Mouse (Mus musculus): ENCODE results near the gene Mad2l2.

Mad2l2 gene

GRCm38 (mm10) chr4:148140098-148141011, 10.2 kb downstream of the Mad2l2 start:
- peak; percentile 31 for DNase-seq (ENCODE audit: extremely low read depth, low read depth, low spot score)

GRCm38 (mm10) chr4:148143721-148144120, 13.5 kb downstream of the Mad2l2 start:
- DNase-seq (ENCODE audit: extremely low read depth, low read depth, low spot score) = no peak

DNA sequence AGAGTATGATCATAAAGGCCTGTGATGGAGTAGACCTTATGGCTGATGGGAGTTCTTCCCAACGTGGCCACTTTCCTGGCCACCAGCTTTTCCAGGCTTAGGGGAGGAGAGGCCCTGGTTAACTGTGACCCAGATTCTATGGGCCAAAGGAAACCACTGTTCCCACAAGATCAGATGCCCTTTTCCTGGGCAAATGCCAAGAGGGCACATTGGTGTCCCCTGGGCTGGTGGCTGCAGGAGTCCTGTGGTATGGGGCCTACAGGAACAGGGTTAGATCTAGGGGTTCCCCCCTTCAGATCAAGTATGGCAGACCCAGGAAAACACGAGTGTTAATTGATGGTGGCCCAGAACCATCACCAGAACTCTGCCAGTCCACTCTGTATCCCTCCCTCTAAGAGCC, 17.5 kb downstream of the Mad2l2 start:
- DNase-seq (ENCODE audit: extremely low read depth, low read depth, low spot score) = no peak

DNA sequence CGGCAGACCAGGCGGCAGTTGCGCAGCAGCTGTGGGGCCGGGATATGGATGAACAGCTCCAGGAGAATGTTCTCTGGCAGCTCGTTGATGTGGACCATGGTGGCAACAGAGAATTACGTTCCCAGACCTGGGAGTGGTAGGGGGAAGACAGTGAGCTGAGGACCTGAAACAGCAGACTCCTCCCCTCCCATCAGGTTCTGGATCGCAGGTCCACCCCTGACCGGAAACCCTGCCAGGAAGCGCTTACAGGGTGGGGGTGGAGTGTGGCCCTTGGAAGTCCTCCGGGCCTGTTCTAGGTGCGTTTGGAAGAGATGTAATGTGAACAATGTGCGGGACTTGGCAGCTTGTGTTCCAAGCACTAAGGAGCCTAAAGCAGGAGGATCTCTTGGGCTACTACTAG, 19.4 kb downstream of the Mad2l2 start:
- no peak for DNase-seq (ENCODE audit: extremely low read depth, low read depth, low spot score)

DNA sequence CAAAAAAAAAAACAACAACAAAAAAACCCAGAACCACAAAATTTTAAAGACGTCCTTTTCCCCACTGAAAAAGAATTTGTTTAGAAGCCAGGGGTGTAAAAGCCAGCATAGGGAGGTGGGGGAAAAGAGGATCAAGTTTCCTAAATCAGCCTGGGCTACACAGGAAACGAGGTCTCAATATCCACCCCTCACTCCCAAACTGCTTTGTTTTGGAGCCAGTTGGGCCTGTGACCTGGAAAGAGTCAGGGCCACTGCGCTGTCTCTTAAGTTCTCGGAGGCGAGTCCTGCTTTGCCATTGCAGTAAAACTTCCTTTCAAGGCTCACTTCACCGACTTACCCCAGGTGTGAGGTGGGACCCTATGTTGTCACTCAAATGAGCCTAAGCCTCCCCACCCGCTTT, 20.1 kb downstream of the Mad2l2 start:
- DNase-seq (ENCODE audit: extremely low read depth, low read depth, low spot score) = no peak

DNA sequence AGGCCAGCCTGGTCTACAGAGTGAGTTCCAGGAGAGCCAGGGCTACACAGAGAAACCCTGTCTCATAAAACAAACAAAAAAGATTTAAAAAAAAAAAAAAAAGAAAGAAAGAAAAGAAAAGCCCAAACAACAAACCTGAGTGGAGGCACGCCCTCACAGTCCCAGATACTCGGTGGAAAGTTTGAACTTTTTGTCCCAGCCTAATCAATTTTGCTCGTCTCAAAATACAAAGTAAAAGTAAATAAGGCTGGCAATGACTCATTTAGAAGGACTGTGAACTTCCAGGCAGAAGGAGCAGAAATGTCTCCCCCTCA, 20.7 kb downstream of the Mad2l2 start:
- DNase-seq (ENCODE audit: extremely low read depth, low read depth, low spot score) = no peak

DNA sequence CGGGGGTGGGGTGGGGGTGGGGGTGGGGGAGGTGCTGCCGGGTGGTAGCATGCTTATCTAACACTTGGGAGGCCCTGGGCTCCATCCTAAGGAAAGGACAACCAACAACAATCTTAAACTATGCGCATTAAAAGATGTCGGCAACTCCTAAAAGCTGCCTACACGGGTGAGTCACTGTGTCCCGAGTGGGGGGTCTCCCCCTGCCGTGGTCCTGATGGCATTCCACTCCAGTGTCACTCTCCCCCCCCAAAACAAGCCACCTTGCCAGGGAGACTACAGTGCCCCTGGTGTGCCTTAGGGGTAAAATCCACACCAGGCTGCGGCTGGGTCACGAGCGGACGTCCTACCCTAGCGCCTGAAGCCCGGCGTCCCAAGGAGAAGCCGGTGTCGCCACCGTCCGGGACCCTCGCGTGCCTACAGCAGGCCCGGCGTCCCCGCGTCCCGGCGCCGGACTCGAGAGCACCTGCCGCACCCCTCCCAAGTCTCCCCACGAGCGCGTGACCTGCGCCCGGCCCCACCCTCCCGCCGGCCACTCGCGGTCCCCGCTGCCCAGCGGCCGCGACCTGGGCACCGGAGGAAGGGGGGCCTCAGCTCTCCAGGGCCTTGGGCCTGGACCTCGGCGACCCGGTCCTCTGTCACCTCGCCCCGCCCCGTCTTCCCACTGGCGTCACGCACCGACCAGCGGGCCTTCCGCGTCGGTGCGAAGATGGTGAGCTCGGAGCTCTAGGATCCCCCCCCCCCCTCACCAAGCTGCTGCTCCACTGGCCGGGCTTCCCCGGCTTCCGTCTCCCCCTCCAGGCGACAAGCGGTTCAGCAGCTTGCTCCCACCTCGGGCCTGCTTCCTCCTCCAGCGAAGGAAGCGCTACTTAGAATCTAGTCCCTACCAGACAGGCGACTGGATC, 21.3 kb downstream of the Mad2l2 start, which contains the start of gene Fbxo6:
Gene Fbxo6, minus strand, starts transcription at position 874 of the 902 bp plus-strand sequence.
- no peak for DNase-seq (ENCODE audit: extremely low read depth, low read depth, low spot score)

DNA sequence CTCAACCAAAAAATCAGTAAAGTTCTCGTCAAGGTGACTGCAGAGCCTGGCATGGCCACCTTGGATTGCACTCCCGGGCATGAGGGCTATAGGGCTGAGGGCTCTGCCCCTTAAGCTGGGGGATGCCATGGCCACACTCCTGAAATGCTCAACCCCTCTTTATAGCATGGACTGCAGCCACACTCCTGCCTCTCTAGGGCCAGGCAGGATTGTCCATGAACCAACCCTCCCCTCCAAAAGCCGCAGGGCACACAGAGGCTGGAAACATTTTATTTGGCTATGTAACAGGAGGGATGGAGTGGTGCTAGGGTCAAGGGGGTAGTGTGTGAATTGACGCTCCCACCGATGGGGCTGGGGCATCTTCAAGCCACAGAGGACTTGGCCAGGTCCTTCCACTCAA, 22.4 kb downstream of the Mad2l2 start:
- no peak for DNase-seq (ENCODE audit: extremely low read depth, low read depth, low spot score)

- DNase-seq (ENCODE audit: extremely low read depth, low read depth, low spot score) = no peak
Observed at GRCm38 (mm10) chr4:148154006-148154405, 23.8 kb downstream of the Mad2l2 start.

DNA sequence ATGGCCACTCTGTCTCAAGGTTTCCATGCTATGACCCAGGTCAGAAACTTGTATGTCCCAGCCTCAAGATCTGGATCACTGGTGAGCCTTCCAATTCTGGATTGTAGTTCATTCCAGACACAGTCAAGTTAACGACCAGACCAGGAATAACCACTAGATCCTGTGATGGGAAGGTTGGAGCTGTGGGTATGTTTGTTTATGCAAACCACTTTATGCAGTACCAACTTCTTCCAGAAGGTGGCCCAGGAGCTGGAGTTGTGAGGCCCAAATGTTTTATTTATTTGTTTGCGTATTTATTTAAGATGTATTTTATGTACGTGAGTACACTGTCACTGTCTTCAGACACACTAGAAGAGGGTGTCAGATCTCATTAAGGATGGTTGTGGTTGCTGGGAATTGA, 24.8 kb downstream of the Mad2l2 start:
- DNase-seq (ENCODE audit: extremely low read depth, low read depth, low spot score) = no peak

DNA sequence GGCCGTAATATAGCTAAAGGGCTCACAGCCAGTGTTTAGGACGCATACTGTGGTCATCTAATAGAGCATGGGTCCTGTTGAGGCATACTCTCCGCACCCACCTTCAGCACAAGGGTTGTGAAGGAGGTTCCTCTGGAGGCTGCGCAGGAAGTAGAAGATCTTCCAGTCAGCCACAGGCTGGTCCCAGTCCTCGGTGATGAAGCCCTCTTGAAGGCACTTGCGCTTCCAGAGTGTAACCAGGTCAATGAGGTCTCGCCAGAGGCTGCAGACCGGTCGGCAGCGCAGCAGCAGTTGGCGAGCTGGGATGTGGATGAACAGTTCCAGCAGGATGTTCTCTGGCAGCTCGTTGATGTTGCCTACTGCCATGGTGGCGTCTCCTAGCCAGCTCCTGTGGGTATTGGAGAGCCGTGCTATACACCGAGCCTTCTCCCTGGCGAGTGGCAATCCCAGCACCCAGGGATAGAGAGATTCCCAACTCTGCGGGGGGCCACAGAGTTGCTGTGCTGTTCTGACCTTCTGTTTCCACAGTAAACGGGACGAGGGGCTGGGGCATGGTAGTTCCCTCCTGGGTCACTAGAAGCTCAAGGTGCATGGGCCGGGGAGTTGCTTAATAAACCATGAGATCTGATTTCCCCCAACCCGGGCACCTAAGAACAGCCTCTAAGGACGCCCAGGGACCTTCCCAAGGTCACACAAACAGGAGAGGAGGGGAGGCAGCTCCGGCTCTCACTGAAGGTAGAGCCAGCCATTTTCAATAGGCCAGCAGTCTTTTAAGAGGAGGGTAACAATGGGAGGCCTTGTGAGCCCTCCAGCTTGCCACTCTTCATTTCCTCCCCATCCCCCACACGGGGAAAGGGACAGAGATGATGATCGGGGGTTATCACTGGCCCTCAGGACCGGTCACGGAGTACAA, 28.5 kb downstream of the Mad2l2 start:
- no peak for DNase-seq (ENCODE audit: extremely low read depth, low read depth, low spot score)

- peak; percentile 37 for DNase-seq (ENCODE audit: extremely low read depth, low read depth, low spot score)
Observed at GRCm38 (mm10) chr4:148159544-148160435, 29.6 kb downstream of the Mad2l2 start.

- no peak for DNase-seq (ENCODE audit: extremely low read depth, low read depth, low spot score)
Observed at GRCm38 (mm10) chr4:148160436-148161390, 30.5 kb downstream of the Mad2l2 start, which contains the start of the genes Fbxo44 and Fbxo2. TSS of gene Fbxo44 (minus strand) at chr4:148160482. TSS of gene Fbxo2 (plus strand) at chr4:148160621.

GRCm38 (mm10) chr4:148164002-148164439, 33.8 kb downstream of the Mad2l2 start:
- DNase-seq (ENCODE audit: extremely low read depth, low read depth, low spot score) = no peak

DNA sequence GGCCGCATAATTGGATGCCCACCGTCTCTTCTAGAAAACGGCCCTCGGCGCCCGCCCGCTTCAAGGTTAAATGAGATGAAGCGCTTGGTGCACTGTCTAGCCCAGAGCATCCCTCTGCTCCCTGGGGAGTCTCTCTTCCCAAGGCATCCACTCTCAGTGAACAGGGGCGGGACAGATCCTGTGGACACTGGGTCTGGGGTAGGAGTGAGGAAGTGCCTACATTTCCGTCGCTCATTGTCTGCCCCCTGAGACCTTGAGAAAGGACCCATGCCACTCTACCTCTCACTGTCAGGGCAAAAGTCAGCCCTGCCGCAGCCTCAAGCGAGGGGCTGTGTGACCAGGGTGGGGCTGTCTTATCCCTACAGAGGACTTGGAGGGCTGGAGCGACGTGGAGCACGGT, 34.3 kb downstream of the Mad2l2 start:
- no peak for DNase-seq (ENCODE audit: extremely low read depth, low read depth, low spot score)

DNA sequence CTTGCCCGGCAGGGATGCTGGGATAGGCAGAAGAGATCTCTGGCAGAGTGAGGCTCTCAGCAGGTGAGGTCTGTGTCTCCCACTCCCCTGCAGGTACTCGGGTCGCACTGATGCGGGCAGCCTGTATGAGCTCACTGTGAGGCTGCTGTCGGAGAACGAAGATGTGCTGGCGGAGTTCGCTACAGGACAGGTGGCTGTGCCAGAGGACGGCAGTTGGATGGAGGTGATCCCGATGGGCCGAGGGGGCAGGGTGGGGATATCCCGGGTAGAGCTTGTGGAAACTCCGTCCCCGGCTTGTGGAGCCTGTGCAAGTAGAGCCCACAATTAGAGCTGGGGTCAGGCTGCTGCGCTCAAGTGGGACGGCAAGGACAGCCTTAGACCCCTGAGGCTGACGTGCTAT, 35.4 kb downstream of the Mad2l2 start:
- DNase-seq (ENCODE audit: extremely low read depth, low read depth, low spot score) = no peak

DNA sequence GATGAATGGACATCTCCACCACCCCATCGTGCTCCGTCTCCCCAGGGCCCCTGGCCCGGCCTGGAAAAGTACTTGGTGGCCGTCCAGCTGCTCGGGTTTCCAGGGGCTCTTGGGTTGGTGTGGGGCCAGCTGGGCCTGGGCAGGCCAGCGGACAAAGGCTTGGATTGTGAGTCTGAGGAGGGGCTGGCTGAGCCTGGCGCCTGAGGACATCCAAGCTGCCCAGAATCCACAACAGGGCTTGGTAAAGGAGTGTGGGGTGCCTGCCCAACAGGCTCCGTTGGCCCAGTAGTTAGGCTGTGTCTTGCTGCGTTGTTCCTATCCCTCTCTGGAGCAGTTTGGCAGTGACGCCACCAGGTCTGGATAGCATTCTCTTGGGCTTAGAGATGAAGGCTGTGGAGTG, 36.2 kb downstream of the Mad2l2 start:
- no peak for DNase-seq (ENCODE audit: extremely low read depth, low read depth, low spot score)

DNA sequence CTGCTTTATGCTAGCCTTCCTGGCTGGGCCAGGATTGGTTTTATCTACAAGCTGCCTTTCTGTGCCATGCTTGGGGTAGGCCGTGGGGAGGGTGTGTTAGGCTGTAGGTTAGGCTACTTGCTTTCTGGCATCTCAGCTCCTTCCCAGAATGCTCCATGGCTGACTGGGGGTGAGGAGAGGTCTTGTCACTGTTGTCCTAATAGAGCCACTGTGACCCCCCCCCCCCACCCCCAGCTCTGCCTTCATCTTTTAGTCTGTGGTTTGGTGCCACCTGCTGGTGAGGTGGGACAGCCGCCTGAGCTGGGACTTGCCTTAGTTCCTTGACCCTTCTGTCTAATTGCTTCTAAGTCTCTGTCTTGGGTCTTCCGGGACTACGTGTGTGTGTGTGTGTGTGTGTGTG, 36.8 kb downstream of the Mad2l2 start:
- no peak for DNase-seq (ENCODE audit: extremely low read depth, low read depth, low spot score)

- no peak for DNase-seq (ENCODE audit: extremely low read depth, low read depth, low spot score)
Observed at GRCm38 (mm10) chr4:148168287-148168686, 38.1 kb downstream of the Mad2l2 start.

Measured in fat pad, adult 2 months (tissue).